Mouse (Mus musculus) midbrain, embryonic 14.5 days (tissue): ENCODE results near the gene Bspry. TPM values are rescaled to one million over a fixed set of nuclear protein-coding genes. Genes with fewer than 3 reads are reported as not detected.

Experiments used
- ATAC-seq: fragments of 200-750 bp; cut with Nextera tagmentation; 2 replicates; pipeline ENCODE4 v1.8.0; 2017; ENCODE audit warnings: moderate number of reproducible peaks, moderate library complexity; ENCODE audit not compliant: low FRiP score, low TSS enrichment
- DNase-seq: peaks from one replicate; pipeline ENCODE4 v3.0.0-alpha.2; 2015
- H3K27ac ChIP-seq: fragments of 300-500 bp; sonication (generic); replicated peaks from 2 replicates; pipeline ENCODE4 v1.5.1; 2014; ENCODE audit warnings: mild to moderate bottlenecking, low read depth, low read length, moderate library complexity
- H3K27me3 ChIP-seq: fragments of 300-500 bp; sonication (generic); 2 replicates; pipeline ENCODE4 v1.6.1; 2014; ENCODE audit warnings: low read length, control low read depth, mixed read lengths; ENCODE audit not compliant: control insufficient read depth, insufficient read depth
- H3K36me3 ChIP-seq: fragments of 300-500 bp; sonication (generic); 2 replicates; pipeline ENCODE4 v1.6.1; 2014; ENCODE audit warnings: low read length, control low read depth; ENCODE audit not compliant: control insufficient read depth, insufficient read depth
- H3K4me1 ChIP-seq: fragments of 300-500 bp; sonication (generic); 2 replicates; pipeline ENCODE4 v1.6.1; 2014; ENCODE audit warnings: mild to moderate bottlenecking, antibody characterized with exemption, low read length, control low read depth; ENCODE audit not compliant: control insufficient read depth, insufficient read depth
- H3K4me2 ChIP-seq: fragments of 300-500 bp; sonication (generic); 2 replicates; pipeline ENCODE4 v1.6.1; 2014; ENCODE audit warnings: mild to moderate bottlenecking, low read length, moderate library complexity
- H3K4me3 ChIP-seq: fragments of 300-500 bp; sonication (generic); replicated peaks from 2 replicates; pipeline ENCODE4 v1.5.1; 2014; ENCODE audit warnings: low read depth, low read length
- H3K9ac ChIP-seq: fragments of 300-500 bp; sonication (generic); replicated peaks from 2 replicates; pipeline ENCODE4 v1.6.1; 2014; ENCODE audit warnings: mild to moderate bottlenecking, low read length, moderate library complexity
- H3K9me3 ChIP-seq: fragments of 300-500 bp; sonication (generic); 2 replicates; pipeline ENCODE4 v1.6.1; 2016; ENCODE audit warnings: low read length, control low read depth, mixed read lengths; ENCODE audit not compliant: control insufficient read depth
- WGBS: fragments of 180-500 bp; shearing (Covaris S2); extraction: QIAGEN DNeasy Blood & Tissue Kit; methylation state at CpG from one replicate; pipeline ENCODE4 v1.1.7; 2014; 5-methylcytosine and 5-hydroxymethylcytosine counted together
- polyA plus RNA-seq: library from polyadenylated mRNA; unstranded; fragments of >200 nt; fragmentation: Nextera tagmentation; extraction: Ambion mirVana; gene quantifications from 2 replicates; pipeline ENCODE4 v1.2.1, GENCODE M21; 2014

Gene Bspry
- polyA plus RNA-seq, 1 experiment from 2014 or later = 0.43 TPM

DNA sequence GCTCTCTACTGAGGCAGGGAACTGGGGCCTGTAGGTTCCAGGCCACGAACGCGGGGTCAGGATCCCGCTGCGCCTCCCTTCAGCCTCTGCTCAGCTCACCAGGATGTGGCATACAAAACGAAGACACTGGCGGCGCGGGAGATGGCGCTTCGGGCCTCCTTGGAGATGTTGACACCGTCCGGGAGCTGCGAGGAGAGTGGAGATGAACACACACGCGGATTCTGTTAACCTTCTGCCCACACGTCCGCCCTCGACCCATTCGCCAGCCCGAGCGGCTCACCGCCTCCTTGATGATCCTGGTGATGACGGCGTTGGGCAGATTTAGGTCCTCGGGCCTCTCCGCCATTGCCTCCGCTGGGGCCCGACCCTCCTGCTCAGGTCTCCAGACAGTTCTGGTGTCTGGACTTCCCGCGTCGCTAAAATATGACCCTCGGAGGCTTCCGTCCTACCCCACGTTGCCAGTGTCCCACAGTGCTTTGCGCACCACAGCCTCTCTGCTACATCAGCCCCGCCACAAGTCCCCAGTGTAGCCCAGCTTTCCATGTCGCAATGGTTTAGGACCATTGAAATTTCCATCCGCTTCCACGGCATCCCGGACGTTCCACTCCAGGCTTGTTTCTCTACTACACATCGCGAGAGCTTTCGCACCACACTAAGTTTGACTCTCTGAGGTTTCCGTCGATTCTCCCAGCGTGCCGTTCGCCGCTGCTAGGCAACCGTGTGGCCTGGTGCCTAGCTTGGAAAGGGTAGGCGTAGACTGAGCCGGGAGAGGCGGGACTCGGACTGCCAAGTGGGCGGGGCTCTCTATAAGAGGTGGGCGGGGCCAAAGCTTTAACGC lies 45.0 kb downstream of the Bspry start, which contains the start of the genes Pole3 and 4933430I17Rik:
Gene Pole3, minus strand, starts transcription at position 418 of the 838 bp plus-strand sequence.
Gene 4933430I17Rik, plus strand, starts transcription at position 719 of the 838 bp plus-strand sequence.
- Histone ChIP-seq H3K9ac (peak within 1 kb of the TSS; percentile 80), H3K4me2 (peak within 1 kb of the TSS; percentile 88), H3K27ac (peak within 1 kb of the TSS; percentile 96), H3K4me3 (peak within 1 kb of the TSS; percentile 71), H3K36me3 (no peaks in the 10 kb centered on the region), H3K9me3 (no peaks in the 10 kb centered on the region), H3K4me1 (peaks cover 15% of the 10 kb centered on the region), H3K27me3 (no peaks in the 10 kb centered on the region)
- under 1% methylated on average over 59 of the region's 59 CpGs for WGBS
- peak; percentile 98 for ATAC-seq
- DNase-seq = peak; percentile 99

GRCm38 (mm10) chr4:62525489-62525811 lies 45.6 kb downstream of the Bspry start:
- peaks cover 12% of the 10 kb centered on the region for H3K4me1 ChIP-seq
- DNase-seq (no peak), ATAC-seq (no peak)
- peak overlapping the region; percentile 71 for H3K4me3 ChIP-seq
- no peaks in the 10 kb centered on the region for H3K27me3 ChIP-seq
- H3K9ac ChIP-seq = peak overlapping the region; percentile 80
- H3K36me3 ChIP-seq = no peaks in the 10 kb centered on the region
- no peaks in the 10 kb centered on the region for H3K9me3 ChIP-seq
- H3K27ac ChIP-seq = peak overlapping the region; percentile 96; the same call in 1 of the 2 replicates
- H3K4me2 ChIP-seq = peak overlapping the region; percentile 88
- 2% methylated on average over 10 of the region's 10 CpGs for WGBS

DNA sequence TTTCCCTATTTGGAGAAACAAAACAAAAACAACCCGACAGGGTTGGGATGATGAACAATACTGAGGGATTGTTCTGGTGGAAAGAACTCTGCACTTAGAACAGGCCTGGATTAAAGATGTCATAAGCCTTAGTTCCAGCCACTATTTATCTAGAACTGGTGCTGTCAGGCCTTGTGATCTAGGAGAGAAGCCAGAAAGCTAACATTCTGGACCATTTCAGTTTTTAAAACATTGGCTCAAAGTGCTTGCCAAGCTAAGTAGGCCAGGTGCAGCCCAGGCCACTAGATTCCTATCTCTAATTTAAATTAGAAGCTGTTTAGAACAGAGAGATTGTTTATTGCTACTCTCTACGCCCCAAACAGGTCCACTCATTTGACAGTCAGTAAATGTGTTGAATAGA lies 46.4 kb downstream of the Bspry start:
- H3K4me1 ChIP-seq = peaks cover 8% of the 10 kb centered on the region
- no peaks in the 10 kb centered on the region for H3K9me3 ChIP-seq
- H3K4me2 ChIP-seq = no peak overlapping the region
- ATAC-seq = no peak
- no peak overlapping the region for H3K27ac ChIP-seq
- no peak for DNase-seq
- no peaks in the 10 kb centered on the region for H3K27me3 ChIP-seq
- no peak overlapping the region for H3K9ac ChIP-seq
- H3K36me3 ChIP-seq = no peaks in the 10 kb centered on the region
- H3K4me3 ChIP-seq = no peak overlapping the region
- 66% methylated on average over 2 of the region's 2 CpGs for WGBS

DNA sequence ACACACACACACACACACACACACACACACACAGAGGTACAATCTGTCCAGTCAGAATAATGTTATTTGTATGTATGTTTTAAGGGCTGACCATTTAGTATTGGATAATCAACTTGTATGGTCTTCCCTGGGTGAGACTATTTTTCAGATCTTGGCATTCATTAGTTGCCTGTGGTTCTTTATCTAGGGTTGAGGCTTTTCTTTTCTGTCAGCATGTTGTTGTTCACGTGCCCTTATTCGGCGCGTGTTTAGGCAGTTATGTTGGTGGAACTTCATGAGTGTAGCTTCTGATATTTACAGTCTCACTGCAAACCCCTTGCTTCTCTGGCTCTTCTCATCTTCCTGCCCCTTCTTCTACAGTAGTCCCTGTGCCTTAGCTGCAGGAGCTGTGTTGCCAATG lies 47.8 kb downstream of the Bspry start:
- H3K4me1 ChIP-seq = peaks cover 8% of the 10 kb centered on the region
- WGBS = 93% methylated on average over 4 of the region's 4 CpGs
- no peaks in the 10 kb centered on the region for H3K36me3 ChIP-seq
- ATAC-seq = no peak
- no peak overlapping the region for H3K4me2 ChIP-seq
- H3K27me3 ChIP-seq = no peaks in the 10 kb centered on the region
- no peak overlapping the region for H3K9ac ChIP-seq
- H3K4me3 ChIP-seq = no peak overlapping the region
- no peak overlapping the region for H3K27ac ChIP-seq
- H3K9me3 ChIP-seq = no peaks in the 10 kb centered on the region
- no peak for DNase-seq

DNA sequence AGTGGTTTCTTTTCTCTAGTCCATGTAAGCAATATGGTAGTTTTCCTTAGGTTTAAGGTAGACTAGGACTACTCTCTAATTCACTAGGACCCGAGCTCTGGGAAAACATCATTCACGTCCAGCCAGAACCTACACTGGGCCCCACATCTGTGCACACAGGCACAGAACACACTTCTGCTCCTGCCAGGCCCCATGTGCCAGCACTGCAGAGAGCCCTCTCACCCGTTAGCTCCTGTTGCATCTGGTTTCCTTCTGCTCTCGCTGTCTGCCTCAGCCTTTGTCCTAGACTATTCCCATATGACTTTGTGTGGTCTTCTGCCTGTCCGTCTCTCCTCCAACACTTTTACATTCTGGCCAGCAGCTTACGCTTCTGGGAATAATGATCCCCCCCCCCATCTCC lies 53.9 kb downstream of the Bspry start:
- no peak for ATAC-seq
- Histone ChIP-seq H3K9ac (no peak overlapping the region), H3K4me3 (no peak overlapping the region), H3K4me2 (no peak overlapping the region), H3K9me3 (no peaks in the 10 kb centered on the region), H3K27me3 (no peaks in the 10 kb centered on the region), H3K4me1 (no peaks in the 10 kb centered on the region), H3K36me3 (no peaks in the 10 kb centered on the region), H3K27ac (no peak overlapping the region)
- no peak for DNase-seq
- WGBS = 79% methylated on average over 6 of the region's 6 CpGs

- H3K4me3 ChIP-seq = no peak overlapping the region
- H3K4me1 ChIP-seq = no peaks in the 10 kb centered on the region
- DNase-seq (no peak), ATAC-seq (no peak)
- WGBS = 88% methylated on average over 3 of the region's 3 CpGs
- H3K27me3 ChIP-seq = no peaks in the 10 kb centered on the region
- no peaks in the 10 kb centered on the region for H3K36me3 ChIP-seq
- no peaks in the 10 kb centered on the region for H3K9me3 ChIP-seq
- no peak overlapping the region for H3K9ac ChIP-seq
- H3K4me2 ChIP-seq = no peak overlapping the region
- no peak overlapping the region for H3K27ac ChIP-seq
Observed at GRCm38 (mm10) chr4:62541802-62542201, 61.9 kb downstream of the Bspry start.

- H3K4me2 ChIP-seq = no peak overlapping the region
- no peaks in the 10 kb centered on the region for H3K36me3 ChIP-seq
- no peaks in the 10 kb centered on the region for H3K4me1 ChIP-seq
- no peak overlapping the region for H3K9ac ChIP-seq
- no peak overlapping the region for H3K4me3 ChIP-seq
- WGBS = 88% methylated on average over 6 of the region's 6 CpGs
- ATAC-seq (no peak), DNase-seq (no peak)
- H3K27ac ChIP-seq = no peak overlapping the region
- no peaks in the 10 kb centered on the region for H3K27me3 ChIP-seq
- no peaks in the 10 kb centered on the region for H3K9me3 ChIP-seq
Observed at GRCm38 (mm10) chr4:62543782-62544181, 63.9 kb downstream of the Bspry start.

DNA sequence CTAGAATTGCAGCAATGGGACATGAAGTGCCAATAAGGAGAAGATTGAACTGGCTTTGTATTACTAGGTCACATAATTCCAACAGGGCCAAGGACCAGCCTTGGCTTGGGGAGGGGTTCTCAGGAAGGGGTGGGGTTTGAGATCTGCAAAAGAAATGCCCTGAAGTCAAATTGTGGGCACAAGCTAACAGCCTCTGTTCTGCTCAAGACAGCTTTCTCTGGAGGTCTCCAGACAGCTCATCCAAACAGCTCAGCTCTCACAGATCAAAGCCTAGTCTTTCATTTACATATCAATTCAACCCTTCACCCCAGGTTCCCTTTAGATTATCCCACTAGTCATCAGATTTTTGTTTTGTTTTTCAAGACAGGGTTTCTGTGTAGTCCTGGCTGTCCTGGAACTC lies 64.9 kb downstream of the Bspry start:
- no peak for ATAC-seq

More for the DNA sequence above, 64.9 kb downstream of the Bspry start:
- H3K4me3 ChIP-seq = no peak overlapping the region
- H3K27ac ChIP-seq = no peak overlapping the region
- no peaks in the 10 kb centered on the region for H3K27me3 ChIP-seq
- H3K4me2 ChIP-seq = no peak overlapping the region
- H3K4me1 ChIP-seq = no peaks in the 10 kb centered on the region
- no peaks in the 10 kb centered on the region for H3K36me3 ChIP-seq
- no peaks in the 10 kb centered on the region for H3K9me3 ChIP-seq
- no peak overlapping the region for H3K9ac ChIP-seq
- DNase-seq = no peak
